Mouse (Mus musculus): ENCODE data around the gene Tob1. TPM values are rescaled to one million over a fixed set of nuclear protein-coding genes. Genes with fewer than 3 reads are reported as not detected.

Tob1 gene
- polyA plus RNA-seq, 1 experiment: 10.7 TPM

DNA sequence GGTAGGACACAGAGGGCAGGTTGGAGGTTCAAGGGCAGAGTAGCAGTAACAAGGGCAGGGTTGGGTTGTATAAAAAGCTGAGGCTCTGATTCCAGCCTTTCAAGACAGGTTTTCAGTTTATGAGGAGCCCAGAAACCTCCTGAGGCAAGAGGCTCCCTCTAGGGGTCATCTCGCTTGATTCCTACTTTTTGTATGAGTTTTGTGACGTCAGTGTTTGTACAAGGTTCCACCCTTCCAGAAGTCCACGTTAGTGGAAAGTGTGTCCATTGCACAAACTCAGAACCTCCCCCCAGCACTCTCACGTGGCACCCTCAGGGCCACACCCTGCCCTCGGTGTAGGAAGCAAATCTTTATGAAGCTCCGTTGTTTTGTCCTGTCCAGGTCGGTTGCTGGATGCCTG is 14.7 kb downstream of the Tob1 start:
- Histone ChIP-seq H3ac (ENCODE audit: control insufficient read depth, insufficient read length, low read depth) (no peak overlapping the region), H3K79me3 (ENCODE audit: low read depth) (no peaks in the 10 kb centered on the region), H3K4me3 (ENCODE audit: insufficient read depth, poor library complexity, severe bottlenecking) (no peak overlapping the region), H3K27me3 (ENCODE audit: control insufficient read depth, insufficient read depth, insufficient read length) (no peaks in the 10 kb centered on the region), H3K36me3 (ENCODE audit: control insufficient read depth, insufficient read depth) (no peaks in the 10 kb centered on the region), H3K79me2 (ENCODE audit: control insufficient read depth, insufficient read depth) (no peaks in the 10 kb centered on the region)
- no peak for TF ChIP-seq MYOG (IDR thresholded peaks at IDR 0.05; ENCODE audit: control insufficient read depth, extremely low read depth, insufficient read length)
- TF ChIP-seq MAX (IDR thresholded peaks at IDR 0.05): no peak
- TF ChIP-seq FOSL1 (IDR thresholded peaks at IDR 0.05; ENCODE audit: insufficient read depth, low read length, poor library complexity, severe bottlenecking): no peak
- TF ChIP-seq USF1 (IDR thresholded peaks at IDR 0.05; ENCODE audit: low read depth): no peak

DNA sequence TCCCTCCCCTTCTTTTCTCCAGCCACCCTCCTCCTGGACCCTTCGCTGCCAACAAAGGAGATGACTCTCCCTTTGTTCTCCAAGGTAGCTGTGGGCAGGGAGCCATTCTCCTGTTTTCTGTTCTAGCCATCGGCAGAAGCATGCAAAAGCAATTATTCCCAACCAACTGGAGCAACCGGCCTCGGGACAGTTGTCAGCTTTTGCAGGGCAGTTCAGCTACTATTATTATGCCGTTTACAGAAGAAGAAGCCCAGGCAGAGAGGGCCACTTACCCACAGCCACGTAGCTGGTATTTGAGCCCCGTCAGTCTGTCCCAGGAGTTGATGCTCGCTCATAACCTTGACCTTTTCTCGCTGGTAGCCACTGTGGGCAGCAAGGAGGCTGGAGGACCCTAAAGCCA is 17.2 kb downstream of the Tob1 start:
- no peak for TF ChIP-seq USF1 (IDR thresholded peaks at IDR 0.05; ENCODE audit: low read depth)
- TF ChIP-seq MAX (IDR thresholded peaks at IDR 0.05): no peak
- Histone ChIP-seq H3K4me3 (ENCODE audit: insufficient read depth, poor library complexity, severe bottlenecking) (no peak overlapping the region), H3K36me3 (ENCODE audit: control insufficient read depth, insufficient read depth) (no peaks in the 10 kb centered on the region)

DNA sequence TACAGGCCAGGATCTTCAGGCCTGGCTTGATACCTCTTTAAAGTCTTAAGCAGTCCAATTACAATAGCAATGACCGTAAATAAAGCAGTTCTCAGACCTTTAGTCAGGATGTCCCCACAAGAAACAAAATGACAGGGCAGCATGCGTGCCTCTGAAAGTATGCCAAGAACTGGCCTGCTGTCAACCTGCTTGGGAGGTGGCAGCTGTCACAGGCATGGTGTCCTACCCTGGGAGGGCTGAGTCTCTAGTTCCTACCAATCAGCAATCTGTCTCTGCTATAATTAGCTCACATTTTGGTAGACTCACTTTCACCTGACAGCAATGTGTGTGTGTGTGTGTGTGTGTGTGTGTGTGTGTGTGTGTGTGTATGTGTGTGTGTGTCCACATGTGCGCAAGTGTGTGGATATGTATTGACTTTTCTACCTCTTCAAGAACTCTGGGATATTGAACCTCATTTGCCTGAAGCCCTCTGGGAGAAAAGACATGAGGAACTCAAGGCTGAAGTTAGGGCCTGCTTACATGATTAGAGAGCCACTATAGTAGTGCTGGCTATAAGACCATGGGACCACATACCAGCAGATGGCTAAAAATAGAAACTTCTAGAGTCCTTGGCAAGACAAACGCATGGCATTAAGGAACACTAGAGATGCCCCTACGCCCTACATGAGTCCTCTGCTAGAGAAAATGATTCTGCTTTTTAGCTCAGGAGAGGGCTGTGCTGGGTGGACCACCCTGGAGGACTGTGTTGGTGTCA is 18.1 kb downstream of the Tob1 start:
- Histone ChIP-seq H3K36me3 (ENCODE audit: control insufficient read depth, insufficient read depth) (no peaks in the 10 kb centered on the region), H3K27me3 (ENCODE audit: control insufficient read depth, insufficient read depth, insufficient read length) (no peaks in the 10 kb centered on the region), H3ac (ENCODE audit: control insufficient read depth, insufficient read length, low read depth) (no peak overlapping the region), H3K4me3 (ENCODE audit: insufficient read depth, poor library complexity, severe bottlenecking) (no peak overlapping the region), H3K79me2 (ENCODE audit: control insufficient read depth, insufficient read depth) (no peaks in the 10 kb centered on the region), H3K79me3 (ENCODE audit: low read depth) (no peaks in the 10 kb centered on the region)
- TF ChIP-seq MAX (IDR thresholded peaks at IDR 0.05) (no peak), CEBPB (IDR thresholded peaks at IDR 0.05; ENCODE audit: low read depth) (no peak)

More for the DNA sequence above, 17.2 kb downstream of the Tob1 start:
- Histone ChIP-seq H3ac (ENCODE audit: control insufficient read depth, insufficient read length, low read depth) (no peak overlapping the region), H3K27me3 (ENCODE audit: control insufficient read depth, insufficient read depth, insufficient read length) (no peaks in the 10 kb centered on the region), H3K79me3 (ENCODE audit: low read depth) (no peaks in the 10 kb centered on the region), H3K79me2 (ENCODE audit: control insufficient read depth, insufficient read depth) (no peaks in the 10 kb centered on the region)

DNA sequence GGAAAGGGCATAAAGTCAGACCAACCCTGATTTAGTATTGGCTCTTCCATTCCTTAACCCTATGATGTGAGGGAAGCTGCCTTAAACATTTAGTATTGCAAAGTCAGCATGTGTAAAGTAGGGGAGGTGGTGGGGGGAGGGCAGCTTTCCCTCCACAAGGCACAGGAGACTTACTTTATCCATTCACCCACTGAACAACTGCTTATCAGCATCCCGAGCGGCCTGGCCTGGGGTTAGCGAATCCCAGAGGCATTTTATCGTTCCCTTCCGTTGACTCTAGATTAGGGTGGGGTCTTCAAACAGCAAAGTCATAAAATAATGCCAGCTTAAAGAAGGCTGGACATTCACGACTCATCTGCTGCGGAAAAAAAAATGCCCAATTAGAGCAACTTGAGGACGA is 19.0 kb downstream of the Tob1 start:
- Histone ChIP-seq H3K36me3 (ENCODE audit: control insufficient read depth, insufficient read depth) (no peaks in the 10 kb centered on the region), H3K4me3 (ENCODE audit: insufficient read depth, poor library complexity, severe bottlenecking) (no peak overlapping the region), H3ac (ENCODE audit: control insufficient read depth, insufficient read length, low read depth) (no peak overlapping the region), H3K79me3 (ENCODE audit: low read depth) (no peaks in the 10 kb centered on the region), H3K27me3 (ENCODE audit: control insufficient read depth, insufficient read depth, insufficient read length) (no peaks in the 10 kb centered on the region), H3K79me2 (ENCODE audit: control insufficient read depth, insufficient read depth) (no peaks in the 10 kb centered on the region)
- TF ChIP-seq MYOD1 (IDR thresholded peaks at IDR 0.05; ENCODE audit: control insufficient read depth, insufficient read length, low read depth) (no peak), CEBPB (IDR thresholded peaks at IDR 0.05; ENCODE audit: low read depth) (no peak), MAX (IDR thresholded peaks at IDR 0.05) (no peak), MYOG (IDR thresholded peaks at IDR 0.05; ENCODE audit: control insufficient read depth, extremely low read depth, insufficient read length) (no peak), FOSL1 (IDR thresholded peaks at IDR 0.05; ENCODE audit: insufficient read depth, low read length, poor library complexity, severe bottlenecking) (no peak), CTCF (IDR thresholded peaks at IDR 0.05; ENCODE audit: control insufficient read depth, insufficient read depth, insufficient read length) (no peak), USF1 (IDR thresholded peaks at IDR 0.05; ENCODE audit: low read depth) (no peak)

DNA sequence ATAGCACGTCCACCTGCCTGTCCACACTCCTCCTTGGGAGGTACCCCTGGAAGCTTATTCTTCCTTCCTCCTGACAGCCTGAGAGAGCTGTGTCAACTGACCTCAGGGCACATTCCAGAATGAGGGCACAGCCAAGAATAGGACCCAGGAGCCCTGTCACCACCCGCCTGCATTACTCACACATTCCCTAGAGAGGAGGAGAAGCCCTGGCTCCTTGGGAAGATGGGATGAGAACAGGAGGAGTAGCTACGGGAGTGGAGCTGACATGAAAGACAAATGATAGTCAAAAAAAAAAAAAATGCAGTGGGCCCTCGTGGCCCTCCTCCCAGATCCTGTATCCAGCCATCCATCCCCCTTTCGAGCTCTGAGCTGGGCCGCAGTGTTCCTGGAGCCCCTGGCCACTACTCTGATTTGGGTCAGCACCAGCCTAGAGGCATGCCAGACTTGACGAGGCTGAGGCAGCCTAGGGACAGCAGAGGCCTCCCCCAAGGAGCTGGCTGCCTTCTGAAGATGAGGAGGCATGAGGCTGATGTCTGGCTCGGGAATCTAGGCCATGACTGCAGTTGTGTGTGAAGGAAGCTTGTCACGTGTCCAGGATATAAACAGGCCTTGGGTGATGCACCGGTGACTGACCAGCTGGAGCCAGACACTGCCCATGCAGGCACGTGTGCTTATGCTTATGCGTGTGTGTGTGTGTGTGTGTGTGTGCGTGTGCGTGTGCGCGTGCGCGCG is 20.7 kb downstream of the Tob1 start:
- no peaks in the 10 kb centered on the region for H3K27me3 ChIP-seq (ENCODE audit: control insufficient read depth, insufficient read depth, insufficient read length)
- H3ac ChIP-seq (ENCODE audit: control insufficient read depth, insufficient read length, low read depth): peak overlapping the region; percentile 7
- TF ChIP-seq MYOG (IDR thresholded peaks at IDR 0.05; ENCODE audit: control insufficient read depth, extremely low read depth, insufficient read length): no peak
- TF ChIP-seq MYOD1 (IDR thresholded peaks at IDR 0.05; ENCODE audit: control insufficient read depth, insufficient read length, low read depth): no peak
- TF ChIP-seq MAX (IDR thresholded peaks at IDR 0.05): peak; percentile 48
- peak; percentile 69 for TF ChIP-seq USF1 (IDR thresholded peaks at IDR 0.05; ENCODE audit: low read depth)
- TF ChIP-seq CTCF (IDR thresholded peaks at IDR 0.05; ENCODE audit: control insufficient read depth, insufficient read depth, insufficient read length): no peak
- TF ChIP-seq FOSL1 (IDR thresholded peaks at IDR 0.05; ENCODE audit: insufficient read depth, low read length, poor library complexity, severe bottlenecking): no peak
- no peak overlapping the region for H3K4me3 ChIP-seq (ENCODE audit: insufficient read depth, poor library complexity, severe bottlenecking)
- H3K79me2 ChIP-seq (ENCODE audit: control insufficient read depth, insufficient read depth): no peaks in the 10 kb centered on the region
- no peaks in the 10 kb centered on the region for H3K79me3 ChIP-seq (ENCODE audit: low read depth)
- no peaks in the 10 kb centered on the region for H3K36me3 ChIP-seq (ENCODE audit: control insufficient read depth, insufficient read depth)

DNA sequence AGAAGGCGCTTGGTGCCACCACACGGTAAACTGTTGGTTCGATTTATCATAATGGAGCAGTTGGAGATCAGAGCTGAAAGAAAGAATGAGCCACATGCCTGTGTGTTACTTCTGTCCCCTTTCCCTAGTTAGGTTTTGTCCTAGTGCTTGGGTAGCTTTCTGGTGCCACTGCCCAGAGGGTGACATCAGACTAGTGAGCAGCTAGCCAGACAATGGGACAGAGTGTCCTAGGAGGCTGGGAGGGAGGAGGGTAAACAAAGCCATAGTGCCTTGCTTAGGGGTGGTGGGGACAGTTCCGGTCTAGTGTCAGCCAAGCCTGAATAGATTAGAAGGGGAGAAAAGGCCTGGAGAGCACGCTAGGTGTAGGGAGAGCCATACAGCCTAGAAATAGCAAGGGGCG is 22.2 kb downstream of the Tob1 start:
- no peak overlapping the region for H3K4me3 ChIP-seq (ENCODE audit: insufficient read depth, poor library complexity, severe bottlenecking)
- no peak for TF ChIP-seq MYOD1 (IDR thresholded peaks at IDR 0.05; ENCODE audit: control insufficient read depth, insufficient read length, low read depth)
- no peak for TF ChIP-seq CEBPB (IDR thresholded peaks at IDR 0.05; ENCODE audit: low read depth)
- TF ChIP-seq MYOG (IDR thresholded peaks at IDR 0.05; ENCODE audit: control insufficient read depth, extremely low read depth, insufficient read length): no peak
- TF ChIP-seq FOSL1 (IDR thresholded peaks at IDR 0.05; ENCODE audit: insufficient read depth, low read length, poor library complexity, severe bottlenecking): no peak
- no peak for TF ChIP-seq MAX (IDR thresholded peaks at IDR 0.05)
- TF ChIP-seq CTCF (IDR thresholded peaks at IDR 0.05; ENCODE audit: control insufficient read depth, insufficient read depth, insufficient read length): no peak
- TF ChIP-seq USF1 (IDR thresholded peaks at IDR 0.05; ENCODE audit: low read depth): no peak
- H3K79me3 ChIP-seq (ENCODE audit: low read depth): no peaks in the 10 kb centered on the region
- H3ac ChIP-seq (ENCODE audit: control insufficient read depth, insufficient read length, low read depth): no peak overlapping the region
- H3K36me3 ChIP-seq (ENCODE audit: control insufficient read depth, insufficient read depth): no peaks in the 10 kb centered on the region
- H3K27me3 ChIP-seq (ENCODE audit: control insufficient read depth, insufficient read depth, insufficient read length): no peaks in the 10 kb centered on the region
- H3K79me2 ChIP-seq (ENCODE audit: control insufficient read depth, insufficient read depth): no peaks in the 10 kb centered on the region
